Mouse (Mus musculus) liver, embryonic 11.5 days (tissue): ENCODE data around the gene Zfp3. TPM values are rescaled to one million over a fixed set of nuclear protein-coding genes. Genes with fewer than 3 reads are reported as not detected.

ENCODE experiments used
- ATAC-seq: fragments of 200-750 bp; cut with Nextera tagmentation; replicated peaks from 2 replicates; pipeline ENCODE4 v1.8.0; 2017; ENCODE audit warnings: moderate number of reproducible peaks, mild to moderate bottlenecking, moderate TSS enrichment, moderate library complexity; ENCODE audit not compliant: low FRiP score
- DNase-seq: peaks from one replicate; pipeline ENCODE4 v3.0.0-alpha.2; 2017; ENCODE audit warnings: low spot score
- H3K27ac ChIP-seq: fragments of 300-500 bp; sonication (generic); 2 replicates; pipeline ENCODE4 v1.5.1; 2014; ENCODE audit warnings: mild to moderate bottlenecking, low read depth, low read length, control low read depth
- H3K27me3 ChIP-seq: fragments of 300-500 bp; sonication (generic); replicated peaks from 2 replicates; pipeline ENCODE4 v1.6.1; 2014; ENCODE audit warnings: low read length, mixed read lengths; ENCODE audit not compliant: control insufficient read depth, insufficient read depth
- H3K36me3 ChIP-seq: fragments of 300-500 bp; sonication (generic); 2 replicates; pipeline ENCODE4 v1.6.1; 2014; ENCODE audit warnings: mild to moderate bottlenecking, low read length, moderate library complexity, mixed read lengths; ENCODE audit not compliant: control insufficient read depth, insufficient read depth
- H3K4me1 ChIP-seq: fragments of 300-500 bp; sonication (generic); replicated peaks from 2 replicates; pipeline ENCODE4 v1.6.1; 2014; ENCODE audit warnings: low read length, mixed read lengths; ENCODE audit not compliant: control insufficient read depth, insufficient read depth
- H3K4me2 ChIP-seq: fragments of 300-500 bp; sonication (generic); 2 replicates; pipeline ENCODE4 v1.6.1; 2014; ENCODE audit warnings: mild to moderate bottlenecking, control low read depth, moderate library complexity
- H3K4me3 ChIP-seq: fragments of 300-500 bp; sonication (generic); 2 replicates; pipeline ENCODE4 v1.5.1; 2014; ENCODE audit warnings: low read depth, low read length, control low read depth
- H3K9ac ChIP-seq: fragments of 300-500 bp; sonication (generic); 2 replicates; pipeline ENCODE4 v1.6.1; 2014; ENCODE audit warnings: low read depth, low read length, control low read depth
- H3K9me3 ChIP-seq: fragments of 300-500 bp; sonication (generic); 2 replicates; pipeline ENCODE4 v1.6.1; 2016; ENCODE audit warnings: low read length, inconsistent platforms, mixed read lengths; ENCODE audit not compliant: control insufficient read depth
- WGBS: fragments of 180-500 bp; shearing (Covaris S2); extraction: QIAGEN DNeasy Blood & Tissue Kit; methylation state at CpG from one replicate; pipeline ENCODE4 v1.1.7; 2014; 5-methylcytosine and 5-hydroxymethylcytosine counted together
- polyA plus RNA-seq: library from polyadenylated mRNA; unstranded; fragments of >200 nt; fragmentation: Nextera tagmentation; extraction: Ambion mirVana; gene quantifications from 2 replicates; pipeline ENCODE4 v1.2.1, GENCODE M21; 2014

The Zfp3 gene
- polyA plus RNA-seq, 1 experiment from 2014 or later, result 4.0 TPM

- H3K4me1 ChIP-seq, result no peaks in the 10 kb centered on the region
- 81% methylated on average over 2 of the region's 2 CpGs for WGBS
- no peaks in the 10 kb centered on the region for H3K9me3 ChIP-seq
- ATAC-seq (no peak), DNase-seq (no peak)
- H3K27me3 ChIP-seq, result no peaks in the 10 kb centered on the region
- H3K36me3 ChIP-seq, result no peaks in the 10 kb centered on the region
- no peak overlapping the region for H3K4me2 ChIP-seq
- no peak overlapping the region for H3K9ac ChIP-seq
- no peak overlapping the region for H3K4me3 ChIP-seq
- H3K27ac ChIP-seq, result no peak overlapping the region
Measured at GRCm38 (mm10) chr11:70790426-70790825, 26.4 kb downstream of the Zfp3 start.

GRCm38 (mm10) chr11:70790874-70791551 is 27.0 kb downstream of the Zfp3 start:
- no peak overlapping the region for H3K27ac ChIP-seq
- no peaks in the 10 kb centered on the region for H3K27me3 ChIP-seq
- H3K36me3 ChIP-seq, result no peaks in the 10 kb centered on the region
- H3K4me1 ChIP-seq, result no peaks in the 10 kb centered on the region
- no peak overlapping the region for H3K4me2 ChIP-seq
- no peaks in the 10 kb centered on the region for H3K9me3 ChIP-seq
- ATAC-seq (no peak), DNase-seq (no peak)
- H3K4me3 ChIP-seq, result no peak overlapping the region
- no peak overlapping the region for H3K9ac ChIP-seq
- WGBS, result 57% methylated on average over 7 of the region's 7 CpGs

- H3K9me3 ChIP-seq, result no peaks in the 10 kb centered on the region
- ATAC-seq (no peak), DNase-seq (no peak)
- H3K36me3 ChIP-seq, result no peaks in the 10 kb centered on the region
- no peak overlapping the region for H3K4me2 ChIP-seq
- H3K27me3 ChIP-seq, result no peaks in the 10 kb centered on the region
- H3K9ac ChIP-seq, result no peak overlapping the region
- H3K27ac ChIP-seq, result no peak overlapping the region
- no peak overlapping the region for H3K4me3 ChIP-seq
- 83% methylated on average over 5 of the region's 5 CpGs for WGBS
- H3K4me1 ChIP-seq, result no peaks in the 10 kb centered on the region
Measured at GRCm38 (mm10) chr11:70791676-70792075, 27.7 kb downstream of the Zfp3 start.

- Histone ChIP-seq H3K9ac (no peak overlapping the region), H3K4me3 (no peak overlapping the region), H3K4me1 (no peaks in the 10 kb centered on the region), H3K4me2 (no peak overlapping the region), H3K27me3 (no peaks in the 10 kb centered on the region), H3K9me3 (no peaks in the 10 kb centered on the region), H3K36me3 (no peaks in the 10 kb centered on the region), H3K27ac (no peak overlapping the region)
- ATAC-seq (no peak), DNase-seq (no peak)
- WGBS, result 88% methylated on average over 1 of the region's 1 CpGs
Measured at GRCm38 (mm10) chr11:70792409-70792808, 28.4 kb downstream of the Zfp3 start.

- H3K4me1 ChIP-seq, result no peaks in the 10 kb centered on the region
- DNase-seq, result no peak
- 81% methylated on average over 2 of the region's 2 CpGs for WGBS
Measured at GRCm38 (mm10) chr11:70802208-70802864, 38.3 kb downstream of the Zfp3 start.

GRCm38 (mm10) chr11:70802865-70803261 is 38.9 kb downstream of the Zfp3 start:
- Histone ChIP-seq H3K4me3 (no peak overlapping the region), H3K4me1 (no peaks in the 10 kb centered on the region), H3K27me3 (no peaks in the 10 kb centered on the region), H3K9me3 (no peaks in the 10 kb centered on the region), H3K9ac (no peak overlapping the region), H3K27ac (no peak overlapping the region), H3K4me2 (no peak overlapping the region), H3K36me3 (no peaks in the 10 kb centered on the region)
- 51% methylated on average over 2 of the region's 2 CpGs for WGBS
- no peak for DNase-seq
- ATAC-seq, result no peak

More at GRCm38 (mm10) chr11:70802208-70802864, 38.3 kb downstream of the Zfp3 start:
- Histone ChIP-seq H3K9me3 (no peaks in the 10 kb centered on the region), H3K4me2 (no peak overlapping the region), H3K27ac (no peak overlapping the region), H3K9ac (no peak overlapping the region), H3K4me3 (no peak overlapping the region), H3K36me3 (no peaks in the 10 kb centered on the region), H3K27me3 (no peaks in the 10 kb centered on the region)
- ATAC-seq, result no peak

- Histone ChIP-seq H3K27ac (no peak overlapping the region), H3K4me3 (no peak overlapping the region), H3K4me1 (no peaks in the 10 kb centered on the region), H3K36me3 (no peaks in the 10 kb centered on the region), H3K9me3 (no peaks in the 10 kb centered on the region), H3K4me2 (no peak overlapping the region), H3K9ac (no peak overlapping the region), H3K27me3 (no peaks in the 10 kb centered on the region)
- DNase-seq (no peak), ATAC-seq (no peak)
- WGBS, result 38% methylated on average over 6 of the region's 6 CpGs
Measured at GRCm38 (mm10) chr11:70803711-70804200, 39.7 kb downstream of the Zfp3 start.

- no peak overlapping the region for H3K27ac ChIP-seq
- 70% methylated on average over 3 of the region's 3 CpGs for WGBS
Measured at GRCm38 (mm10) chr11:70804395-70804794, 40.4 kb downstream of the Zfp3 start.

More at GRCm38 (mm10) chr11:70804395-70804794, 40.4 kb downstream of the Zfp3 start:
- Histone ChIP-seq H3K9ac (no peak overlapping the region), H3K27me3 (no peaks in the 10 kb centered on the region), H3K4me3 (no peak overlapping the region), H3K4me2 (no peak overlapping the region), H3K36me3 (no peaks in the 10 kb centered on the region), H3K4me1 (no peaks in the 10 kb centered on the region), H3K9me3 (no peaks in the 10 kb centered on the region)
- ATAC-seq, result no peak
- no peak for DNase-seq
